Mouse (Mus musculus): ENCODE data around the gene Gp5.
"Not testable (repeated sequence)": the region's sequence is repeated elsewhere in the genome, so short reads cannot be mapped to it uniquely, and the experiment has no call there.

The Gp5 gene

GRCm38 (mm10) chr16:30310647-30311046 lies at the start of gene Gp5:
Gene Gp5, minus strand, starts transcription at chr16:30310779.
- in situ Hi-C loops (cut with MboI; ENCODE audit: low sequenced_read_pairs) = no loop called here

GRCm38 (mm10) chr16:30353489-30353888 lies 42.9 kb upstream of the Gp5 start:
- in situ Hi-C loops (cut with MboI; ENCODE audit: low sequenced_read_pairs) = not testable (repeated sequence)

- in situ Hi-C loops (cut with MboI; ENCODE audit: low sequenced_read_pairs) = no loop called here
These were observed 3.7 kb upstream of the Gp5 start for GRCm38 (mm10) chr16:30314236-30314635.

- in situ Hi-C loops (cut with MboI; ENCODE audit: low sequenced_read_pairs) = no loop called here
These were observed 436 bp downstream of the Gp5 start for GRCm38 (mm10) chr16:30310171-30310515.

GRCm38 (mm10) chr16:30309395-30310170 lies 996 bp downstream of the Gp5 start:
- in situ Hi-C loops (cut with MboI; ENCODE audit: low sequenced_read_pairs) = no loop called here

GRCm38 (mm10) chr16:30308616-30309394 lies 1.8 kb downstream of the Gp5 start:
- in situ Hi-C loops (cut with MboI; ENCODE audit: low sequenced_read_pairs) = no loop called here

GRCm38 (mm10) chr16:30307961-30308615 lies 2.5 kb downstream of the Gp5 start:
- in situ Hi-C loops (cut with MboI; ENCODE audit: low sequenced_read_pairs) = no loop called here

- in situ Hi-C loops (cut with MboI; ENCODE audit: low sequenced_read_pairs) = no loop called here
These were observed 3.3 kb downstream of the Gp5 start for GRCm38 (mm10) chr16:30307306-30307705.

- in situ Hi-C loops (cut with MboI; ENCODE audit: low sequenced_read_pairs) = no loop called here
These were observed 4.5 kb downstream of the Gp5 start for GRCm38 (mm10) chr16:30306102-30306501.

- in situ Hi-C loops (cut with MboI; ENCODE audit: low sequenced_read_pairs) = no loop called here
These were observed 6.3 kb downstream of the Gp5 start for GRCm38 (mm10) chr16:30304236-30304635.

- in situ Hi-C loops (cut with MboI; ENCODE audit: low sequenced_read_pairs) = no loop called here
These were observed 7.2 kb downstream of the Gp5 start for GRCm38 (mm10) chr16:30303411-30303810.

- in situ Hi-C loops (cut with MboI; ENCODE audit: low sequenced_read_pairs) = no loop called here
These were observed 7.9 kb downstream of the Gp5 start for GRCm38 (mm10) chr16:30302686-30303085.

GRCm38 (mm10) chr16:30299711-30300277 lies 10.8 kb downstream of the Gp5 start:
- in situ Hi-C loops (cut with MboI; ENCODE audit: low sequenced_read_pairs) = no loop called here

- in situ Hi-C loops (cut with MboI; ENCODE audit: low sequenced_read_pairs) = no loop called here
These were observed 13.1 kb downstream of the Gp5 start for GRCm38 (mm10) chr16:30297450-30297849.

GRCm38 (mm10) chr16:30296601-30297275 lies 13.8 kb downstream of the Gp5 start:
- in situ Hi-C loops (cut with MboI; ENCODE audit: low sequenced_read_pairs) = no loop called here

GRCm38 (mm10) chr16:30295106-30295505 lies 15.5 kb downstream of the Gp5 start:
- in situ Hi-C loops (cut with MboI; ENCODE audit: low sequenced_read_pairs) = no loop called here

- in situ Hi-C loops (cut with MboI; ENCODE audit: low sequenced_read_pairs) = no loop called here
These were observed 20.1 kb downstream of the Gp5 start for GRCm38 (mm10) chr16:30290436-30290835.

GRCm38 (mm10) chr16:30285701-30286100 lies 24.9 kb downstream of the Gp5 start:
- in situ Hi-C loops (cut with MboI; ENCODE audit: low sequenced_read_pairs) = no loop called here

- in situ Hi-C loops (cut with MboI; ENCODE audit: low sequenced_read_pairs) = no loop called here
These were observed 26.7 kb downstream of the Gp5 start for GRCm38 (mm10) chr16:30283743-30284337.

- in situ Hi-C loops (cut with MboI; ENCODE audit: low sequenced_read_pairs) = no loop called here
These were observed 27.6 kb downstream of the Gp5 start, which contains the start of gene Lrrc15 for GRCm38 (mm10) chr16:30282844-30283495. Gene Lrrc15, minus strand, starts transcription at chr16:30283256.
